10 mouse cellular contexts compared by ENCODE assay signal in genomic region chr12:72946064-72946395, GRCm38 (mm10). TPM values are rescaled to one million over a fixed set of nuclear protein-coding genes. Genes with fewer than 3 reads are reported as not detected.
DNase-seq lines count a peak whose midpoint lies in the region; ATAC-seq and TF ChIP-seq lines count a peak whose summit lies in the region.
"Had no signal": no experiment of that assay in that cellular context is flagged by ENCODE, and none has a peak within 500 bp of the region (broad histone marks: within the 10 kb centered on the region; RNA-seq: fewer than 3 reads in every experiment).

No protein-coding gene starts in this region.

- peaks cover 99% of the 10 kb centered on the region for H3K27me3 ChIP-seq in kidney, embryonic 15.5 days
- peaks cover 90% of the 10 kb centered on the region for H3K27me3 ChIP-seq in embryonic facial prominence, embryonic 13.5 days
- peaks cover 84% of the 10 kb centered on the region for H3K27me3 ChIP-seq in hindbrain, postnatal 0 days (ENCODE audit: insufficient read depth, low read length)
- peaks cover 94% of the 10 kb centered on the region for H3K27me3 ChIP-seq in midbrain, embryonic 14.5 days (ENCODE audit: control insufficient read depth, insufficient read depth, low read length)

- TF ChIP-seq CTCF in hindbrain, postnatal 0 days (IDR thresholded peaks at IDR 0.05; ENCODE audit: low read depth), result no peak

- DNase-seq in kidney, postnatal 4 days, result no peak
- DNase-seq in hindbrain, postnatal 0 days (ENCODE audit: low spot score), result no peak
- peak; percentile 41 for DNase-seq in midbrain, embryonic 14.5 days
- no peak for DNase-seq in cerebellum, adult 9-11 months

- no peak for ATAC-seq in kidney, embryonic 15.5 days (replicated peaks; ENCODE audit: low FRiP score)
- ATAC-seq in embryonic facial prominence, embryonic 13.5 days (ENCODE audit: insufficient number of reproducible peaks, insufficient read depth, low FRiP score, low TSS enrichment, low read depth), result no peak
- ATAC-seq in hindbrain, postnatal 0 days, result no peak
- no peak for ATAC-seq in midbrain, embryonic 14.5 days (ENCODE audit: low FRiP score, low TSS enrichment)
- ATAC-seq in inflammation-experienced regulatory T-cells, adult 6 months, result no peak
- ATAC-seq in frontal cortex, adult (ENCODE audit: low TSS enrichment), result no peak

- peak overlapping the region; percentile 61 for H3K4me2 ChIP-seq in kidney, embryonic 15.5 days
- peak overlapping the region; percentile 78 for H3K4me2 ChIP-seq in embryonic facial prominence, embryonic 13.5 days
- no peak overlapping the region for H3K4me2 ChIP-seq in hindbrain, postnatal 0 days (ENCODE audit: low read depth, low read length)
- peak overlapping the region; percentile 48; the same call in 1 of the 2 replicates for H3K4me2 ChIP-seq in midbrain, embryonic 14.5 days (ENCODE audit: low read length)

- no peaks in the 10 kb centered on the region for H3K9me3 ChIP-seq in kidney, embryonic 15.5 days (replicated peaks)
- H3K9me3 ChIP-seq in embryonic facial prominence, embryonic 13.5 days, result no peaks in the 10 kb centered on the region
- no peaks in the 10 kb centered on the region for H3K9me3 ChIP-seq in hindbrain, postnatal 0 days (ENCODE audit: low read length)
- no peaks in the 10 kb centered on the region for H3K9me3 ChIP-seq in midbrain, embryonic 14.5 days (ENCODE audit: control insufficient read depth, low read length)

- no peak overlapping the region for H3K27ac ChIP-seq in kidney, embryonic 15.5 days
- H3K27ac ChIP-seq in embryonic facial prominence, embryonic 13.5 days, result no peak overlapping the region
- H3K27ac ChIP-seq in hindbrain, postnatal 0 days, result no peak overlapping the region
- no peak overlapping the region for H3K27ac ChIP-seq in midbrain, embryonic 14.5 days (replicated peaks; ENCODE audit: low read depth, low read length)

- peaks cover 12% of the 10 kb centered on the region for H3K4me1 ChIP-seq in kidney, embryonic 15.5 days
- H3K4me1 ChIP-seq in embryonic facial prominence, embryonic 13.5 days, result peaks cover 10% of the 10 kb centered on the region
- H3K4me1 ChIP-seq in hindbrain, postnatal 0 days (ENCODE audit: insufficient read depth, low read length), result no peaks in the 10 kb centered on the region
- H3K4me1 ChIP-seq in midbrain, embryonic 14.5 days (ENCODE audit: control insufficient read depth, insufficient read depth, low read length), result 0 out of 2 replicates have a peak, but pooled peaks cover 5% of the 10 kb centered on the region

- no peak overlapping the region for H3K9ac ChIP-seq in kidney, embryonic 15.5 days
- H3K9ac ChIP-seq in embryonic facial prominence, embryonic 13.5 days, result no peak overlapping the region
- H3K9ac ChIP-seq in hindbrain, postnatal 0 days (replicated peaks; ENCODE audit: low read length), result no peak overlapping the region
- no peak overlapping the region for H3K9ac ChIP-seq in midbrain, embryonic 14.5 days (replicated peaks; ENCODE audit: low read length)

- no peaks in the 10 kb centered on the region for H3K36me3 ChIP-seq in kidney, embryonic 15.5 days
- H3K36me3 ChIP-seq in embryonic facial prominence, embryonic 13.5 days, result no peaks in the 10 kb centered on the region
- H3K36me3 ChIP-seq in hindbrain, postnatal 0 days (ENCODE audit: insufficient read depth, low read length), result no peaks in the 10 kb centered on the region
- no peaks in the 10 kb centered on the region for H3K36me3 ChIP-seq in midbrain, embryonic 14.5 days (ENCODE audit: control insufficient read depth, insufficient read depth, low read length)

- 6% methylated on average over 8 of the region's 8 CpGs for WGBS in kidney, embryonic 15.5 days
- WGBS in embryonic facial prominence, embryonic 13.5 days, result 6% methylated on average over 8 of the region's 8 CpGs
- under 1% methylated on average over 8 of the region's 8 CpGs for WGBS in hindbrain, postnatal 0 days
- WGBS in midbrain, embryonic 14.5 days, result 1% methylated on average over 8 of the region's 8 CpGs

- H3K4me3 ChIP-seq in kidney, embryonic 15.5 days (replicated peaks), result peak overlapping the region; percentile 39
- H3K4me3 ChIP-seq in embryonic facial prominence, embryonic 13.5 days, result peak overlapping the region; percentile 47
- peak overlapping the region; percentile 28; the same call in 1 of the 2 replicates for H3K4me3 ChIP-seq in hindbrain, postnatal 0 days (ENCODE audit: low read length)
- H3K4me3 ChIP-seq in midbrain, embryonic 14.5 days (replicated peaks; ENCODE audit: low read depth, low read length), result peak overlapping the region; percentile 22; the same call in 1 of the 2 replicates

RNA-seq across cellular contexts. Expression of gene 4930447C04Rik, which starts 5.5 kb away (rescaled TPM):
- 1.6 and 2.0 TPM in 2 replicates for polyA plus RNA-seq in kidney, embryonic 15.5 days (2015; fragmentation: Nextera tagmentation; extraction: Ambion mirVana)
- 9.0 and 9.8 TPM in 2 replicates for polyA plus RNA-seq in embryonic facial prominence, embryonic 13.5 days (2015; fragmentation: Nextera tagmentation; extraction: Ambion mirVana)
- 1.7 and 3.7 TPM in 2 replicates for total RNA-seq in hindbrain, postnatal 0 days (2014; rRNA removed)
- polyA plus RNA-seq in hindbrain, postnatal 0 days (2015; fragmentation: Nextera tagmentation; extraction: Ambion mirVana), result 7.9 and 8.8 TPM in 2 replicates
- polyA plus RNA-seq in midbrain, embryonic 14.5 days (2014; fragmentation: Nextera tagmentation; extraction: Ambion mirVana), result 2.9 and 3.0 TPM in 2 replicates
- not detected for polyA plus RNA-seq in inflammation-experienced regulatory T-cells, adult 6 months (2017; shearing (Covaris generic))

RNA-seq across cellular contexts. Expression of gene Six6, which starts 6.3 kb away (rescaled TPM):
- not detected in 2 replicates for polyA plus RNA-seq in kidney, embryonic 15.5 days (2015; fragmentation: Nextera tagmentation; extraction: Ambion mirVana)
- polyA plus RNA-seq in embryonic facial prominence, embryonic 13.5 days (2015; fragmentation: Nextera tagmentation; extraction: Ambion mirVana), result 0.06 TPM in 1 of 2 replicates, not detected in the other
- total RNA-seq in hindbrain, postnatal 0 days (2014; rRNA removed), result 0.22 TPM in 1 of 2 replicates, not detected in the other
- not detected in 2 replicates for polyA plus RNA-seq in hindbrain, postnatal 0 days (2015; fragmentation: Nextera tagmentation; extraction: Ambion mirVana)
- not detected in 2 replicates for polyA plus RNA-seq in midbrain, embryonic 14.5 days (2014; fragmentation: Nextera tagmentation; extraction: Ambion mirVana)
- not detected for polyA plus RNA-seq in inflammation-experienced regulatory T-cells, adult 6 months (2017; shearing (Covaris generic))
- total RNA-seq: heart, adult 8-10 months; megakaryocyte progenitor cell, adult 5-6 weeks had no signal
